Mouse (Mus musculus) adrenal gland, adult 18-20 months (tissue): ENCODE results near the gene Ndrg4. TPM values are rescaled to one million over a fixed set of nuclear protein-coding genes. Genes with fewer than 3 reads are reported as not detected.

Experiments used
- DNase-seq, 2 experiments: peaks; one replicate each; pipeline ENCODE4 v3.0.0; 2021 to 2022; ENCODE audit warnings: low spot score in 2 of 2
- microRNA-seq, 2 experiments: library from miRNA; unstranded; fragments of <30 nt; microRNA quantifications; one replicate each; pipeline ENCODE4 v1.2.0; 2021; ENCODE audit warnings: borderline number of aligned reads in 2 of 2
- total RNA-seq, 2 experiments: library from RNA; stranded (reverse); gene quantifications; 1 replicate in 1 of 2; 2 replicates in 1 of 2; pipeline ENCODE4 v1.2.3; 2021

Ndrg4 gene
- total RNA-seq, 2 experiments from 2014 or later, result 28.2 to 28.7 TPM

GRCm38 (mm10) chr8:95714837-95715413, 38.1 kb downstream of the Ndrg4 start:
- no peak for DNase-seq

DNA sequence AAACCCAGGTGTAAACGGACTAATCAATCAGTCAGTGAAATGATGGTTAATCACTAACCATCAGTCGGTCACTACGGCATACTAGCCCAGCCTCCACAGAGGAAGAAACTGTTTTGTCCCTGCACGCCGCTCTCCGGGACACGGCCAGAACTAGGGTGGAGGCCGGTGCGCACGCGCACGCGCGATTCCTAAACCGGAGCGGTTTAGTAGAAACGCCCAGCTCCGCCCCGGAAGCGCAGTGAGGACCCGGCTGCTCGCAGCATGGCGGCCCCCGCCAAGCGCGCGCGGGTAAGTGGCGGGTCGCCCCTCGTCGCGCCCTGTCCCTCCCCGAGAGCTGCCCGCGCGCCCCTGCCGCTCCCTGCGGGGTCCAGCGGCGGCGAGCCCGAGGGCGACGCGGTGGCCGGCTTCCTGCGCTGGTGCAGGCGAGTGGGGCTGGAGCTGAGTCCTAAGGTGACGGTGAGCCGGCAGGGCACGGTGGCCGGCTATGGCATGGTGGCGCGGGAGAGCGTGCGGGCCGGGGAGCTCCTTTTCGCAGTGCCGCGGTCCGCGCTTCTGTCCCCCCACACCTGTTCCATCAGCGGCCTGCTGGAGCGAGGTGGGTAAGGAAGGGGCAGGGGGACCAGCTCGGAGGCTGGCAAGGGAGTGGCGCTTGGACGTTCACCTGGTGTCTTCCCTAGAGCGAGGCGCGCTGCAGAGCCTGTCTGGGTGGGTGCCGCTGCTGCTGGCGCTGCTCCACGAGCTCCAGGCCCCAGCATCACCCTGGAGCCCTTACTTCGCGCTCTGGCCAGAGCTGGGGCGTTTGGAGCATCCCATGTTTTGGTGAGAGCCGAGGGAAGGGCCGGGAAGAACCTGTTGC, 39.1 kb downstream of the Ndrg4 start, which contains the start of gene Setd6:
Setd6 (plus strand) TSS at position 206 of the 856 bp plus-strand sequence.
- peak; percentile 80 to 84 for DNase-seq

- no peak for DNase-seq
These were observed 40.0 kb downstream of the Ndrg4 start for GRCm38 (mm10) chr8:95716546-95717335.

DNA sequence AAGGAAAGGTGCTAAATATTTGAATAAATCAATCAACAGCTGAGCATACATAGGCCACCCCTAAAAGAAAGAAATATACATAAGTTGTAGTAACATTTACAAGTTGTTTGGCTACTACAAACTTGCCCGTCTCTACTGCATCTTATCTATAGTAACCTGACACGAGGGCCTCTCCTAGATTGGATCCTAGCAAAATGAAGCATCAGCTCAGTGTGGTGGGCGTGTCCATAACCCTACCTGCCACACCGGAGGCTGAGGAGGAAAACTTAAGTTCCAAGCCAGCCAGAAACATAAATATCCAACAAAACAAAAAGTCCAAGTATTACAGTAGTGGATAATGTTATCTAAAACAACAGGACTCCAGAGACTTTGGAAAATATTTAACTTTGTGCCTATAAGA, 50.8 kb downstream of the Ndrg4 start:
- DNase-seq, result no peak

GRCm38 (mm10) chr8:95738596-95738995, 61.8 kb downstream of the Ndrg4 start:
- DNase-seq, result no peak

GRCm38 (mm10) chr8:95741732-95742131, 65.0 kb downstream of the Ndrg4 start:
- DNase-seq, result no peak

GRCm38 (mm10) chr8:95748028-95748427, 71.2 kb downstream of the Ndrg4 start:
- DNase-seq, result no peak

- DNase-seq, result no peak
These were observed 75.1 kb downstream of the Ndrg4 start for GRCm38 (mm10) chr8:95751924-95752323.

- DNase-seq, result no peak
These were observed 83.5 kb downstream of the Ndrg4 start for GRCm38 (mm10) chr8:95760323-95760722.

DNA sequence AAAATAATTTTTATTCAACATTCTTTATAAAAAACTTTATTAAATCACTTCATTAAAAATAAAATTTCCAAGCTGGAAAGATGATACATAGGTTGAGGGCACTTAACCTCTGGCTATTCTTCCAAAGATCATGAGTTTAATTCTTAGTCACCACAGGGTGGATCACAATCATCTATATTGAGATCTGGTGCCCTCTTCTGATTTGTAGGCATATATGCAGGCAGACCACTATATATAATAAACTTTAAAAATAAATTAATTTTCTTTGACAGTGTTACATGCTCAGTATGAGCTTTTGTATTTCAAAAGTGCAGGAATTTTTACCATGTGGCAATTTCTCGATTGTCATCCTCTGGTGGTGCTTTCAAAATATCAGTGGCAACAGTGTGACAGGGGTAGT, 87.4 kb downstream of the Ndrg4 start:
- DNase-seq, result no peak

Small RNAs within 50 kb of the gene (microRNA-seq; reads per million reads assigned to microRNA genes)
- 1.2 to 1.4 reads per million in 2 experiments for gene Mir7073

Other genes with a start within 250 kb of the Ndrg4 start
- 10 to 100 TPM; 25.8 to 33.6 TPM for gene Cfap20, start 242.1 kb upstream of the Ndrg4 start, total RNA-seq
- gene Csnk2a2, start 186.9 kb upstream of the Ndrg4 start, total RNA-seq, result 10 to 100 TPM; 70.3 to 88.4 TPM
- under 1 TPM; 0.54 to 0.63 TPM for gene Ccdc113, start 142.9 kb upstream of the Ndrg4 start, total RNA-seq
- not detected for gene Prss54, start 100.6 kb upstream of the Ndrg4 start, total RNA-seq
- 1 to 10 TPM; 1.6 to 1.7 TPM for gene Gins3, start 43.5 kb upstream of the Ndrg4 start, total RNA-seq
- 10 to 100 TPM; 29.0 to 38.2 TPM for gene Setd6, start 38.9 kb downstream of the Ndrg4 start, total RNA-seq
- gene Cnot1, start 130.5 kb downstream of the Ndrg4 start, total RNA-seq, result 100 to 1,000 TPM; 119 to 147 TPM
- gene Sap18b, start 148.4 kb downstream of the Ndrg4 start, total RNA-seq, result 100 to 1,000 TPM; 163 to 197 TPM
- gene Slc38a7, start 176.6 kb downstream of the Ndrg4 start, total RNA-seq, result 10 to 100 TPM; 13.3 to 20.4 TPM
- gene Got2, start 211.6 kb downstream of the Ndrg4 start, total RNA-seq, result 100 to 1,000 TPM; 103 to 127 TPM